In genomic region chr1:79823951-79824633, GRCm38 (mm10) we compare ENCODE assay signal across 11 mouse cellular contexts. TPM values are rescaled to one million over a fixed set of nuclear protein-coding genes. Genes with fewer than 3 reads are reported as not detected.
DNase-seq lines count a peak whose midpoint lies in the region; ATAC-seq and TF ChIP-seq lines count a peak whose summit lies in the region.
"Had no signal": no experiment of that assay in that cellular context is flagged by ENCODE, and none has a peak within 500 bp of the region (broad histone marks: within the 10 kb centered on the region; RNA-seq: fewer than 3 reads in every experiment).

No protein-coding gene starts in this region.

- no peaks in the 10 kb centered on the region for H3K36me3 ChIP-seq in liver, adult 2 months (ENCODE audit: control insufficient read depth, insufficient read depth, low read length)
- H3K36me3 ChIP-seq in liver, embryonic 12.5 days, result no peaks in the 10 kb centered on the region
- no peaks in the 10 kb centered on the region for H3K36me3 ChIP-seq in heart, embryonic 16.5 days (ENCODE audit: control insufficient read depth, insufficient read depth)
- no peaks in the 10 kb centered on the region for H3K36me3 ChIP-seq in neural tube, embryonic 14.5 days (ENCODE audit: control insufficient read depth, insufficient read depth, low read length)
- H3K36me3 ChIP-seq: forebrain, embryonic 15.5 days; liver, embryonic 13.5 days had no signal

- WGBS in liver, adult 2 months, result 70% methylated on average over 14 of the region's 14 CpGs
- 56% methylated on average over 14 of the region's 14 CpGs for WGBS in liver, embryonic 12.5 days (ENCODE audit: insufficient replicate concordance)
- WGBS in heart, embryonic 16.5 days, result 62% methylated on average over 14 of the region's 14 CpGs
- WGBS in neural tube, embryonic 14.5 days, result 60% methylated on average over 14 of the region's 14 CpGs

- H3K9ac ChIP-seq in liver, adult 2 months (ENCODE audit: low read depth, low read length), result no peak overlapping the region
- H3K9ac ChIP-seq in liver, embryonic 12.5 days, result no peak overlapping the region
- H3K9ac ChIP-seq in heart, embryonic 16.5 days (ENCODE audit: low read length), result no peak overlapping the region
- no peak overlapping the region for H3K9ac ChIP-seq in neural tube, embryonic 14.5 days (replicated peaks; ENCODE audit: low read depth, low read length)
- H3K9ac ChIP-seq: forebrain, embryonic 15.5 days; liver, embryonic 13.5 days had no signal

- no peak overlapping the region; the same call in 1 of the 2 replicates for H3K4me3 ChIP-seq in liver, adult 2 months (ENCODE audit: insufficient read depth, low read depth, low read length)
- no peak overlapping the region for H3K4me3 ChIP-seq in liver, embryonic 12.5 days
- 0 out of 2 replicates have a peak overlapping the region, but pooled peaks have one; percentile 0 for H3K4me3 ChIP-seq in heart, embryonic 16.5 days (ENCODE audit: low read length)
- H3K4me3 ChIP-seq in neural tube, embryonic 14.5 days (ENCODE audit: low read depth, low read length), result no peak overlapping the region
- H3K4me3 ChIP-seq: forebrain, embryonic 15.5 days; liver, embryonic 13.5 days had no signal

- H3K4me1 ChIP-seq in liver, adult 2 months (ENCODE audit: control insufficient read depth, insufficient read depth, low read length), result no peaks in the 10 kb centered on the region
- no peaks in the 10 kb centered on the region for H3K4me1 ChIP-seq in liver, embryonic 12.5 days
- H3K4me1 ChIP-seq in heart, embryonic 16.5 days (ENCODE audit: control insufficient read depth, insufficient read depth, low read length), result 0 out of 2 replicates have a peak, but pooled peaks cover 5% of the 10 kb centered on the region
- H3K4me1 ChIP-seq in neural tube, embryonic 14.5 days (ENCODE audit: control insufficient read depth, insufficient read depth, low read length), result no peaks in the 10 kb centered on the region
- H3K4me1 ChIP-seq: liver, embryonic 13.5 days had no signal

- no peaks in the 10 kb centered on the region for H3K79me2 ChIP-seq in liver, adult 2 months (ENCODE audit: control insufficient read depth, insufficient read depth, low read length)

- H3K27me3 ChIP-seq in liver, adult 2 months (ENCODE audit: control insufficient read depth, insufficient read depth, low read length), result no peaks in the 10 kb centered on the region
- no peaks in the 10 kb centered on the region for H3K27me3 ChIP-seq in liver, embryonic 12.5 days (replicated peaks)
- H3K27me3 ChIP-seq in heart, embryonic 16.5 days (ENCODE audit: control insufficient read depth, insufficient read depth, low read length), result no peaks in the 10 kb centered on the region
- no peaks in the 10 kb centered on the region for H3K27me3 ChIP-seq in neural tube, embryonic 14.5 days (ENCODE audit: control insufficient read depth, insufficient read depth, low read length)
- H3K27me3 ChIP-seq: forebrain, embryonic 15.5 days; liver, embryonic 13.5 days had no signal

- no peak for ATAC-seq in liver, embryonic 12.5 days
- no peak for ATAC-seq in heart, embryonic 16.5 days (replicated peaks; ENCODE audit: extremely low read depth, insufficient read depth, low FRiP score)
- no peak for ATAC-seq in neural tube, embryonic 14.5 days (ENCODE audit: low read depth)
- ATAC-seq: forebrain, embryonic 15.5 days had no signal

- H3K4me2 ChIP-seq in liver, embryonic 12.5 days, result no peak overlapping the region
- H3K4me2 ChIP-seq in heart, embryonic 16.5 days (ENCODE audit: low read depth, low read length), result peak overlapping the region; percentile 33
- H3K4me2 ChIP-seq in neural tube, embryonic 14.5 days (ENCODE audit: low read depth, low read length), result no peak overlapping the region
- H3K4me2 ChIP-seq: forebrain, embryonic 15.5 days; liver, embryonic 13.5 days had no signal

- TF ChIP-seq CTCF in liver, adult 2 months (IDR thresholded peaks at IDR 0.05; ENCODE audit: low read depth, low read length), result no peak

- TF ChIP-seq POLR2A in liver, adult 2 months (IDR thresholded peaks at IDR 0.05; ENCODE audit: extremely low read depth, insufficient read depth, low read length), result no peak

- no peak overlapping the region for H3K27ac ChIP-seq in liver, adult 2 months (replicated peaks; ENCODE audit: insufficient read depth, low read depth, low read length)
- H3K27ac ChIP-seq in liver, embryonic 12.5 days, result no peak overlapping the region
- H3K27ac ChIP-seq in heart, embryonic 16.5 days (ENCODE audit: low read length), result peak overlapping the region; percentile 28; the same call in 1 of the 2 replicates
- 0 out of 2 replicates have a peak overlapping the region, but pooled peaks have one; percentile 23 for H3K27ac ChIP-seq in neural tube, embryonic 14.5 days (ENCODE audit: low read depth, low read length)
- H3K27ac ChIP-seq: forebrain, embryonic 15.5 days; liver, embryonic 13.5 days had no signal

- H3K9me3 ChIP-seq in liver, embryonic 12.5 days (replicated peaks), result no peaks in the 10 kb centered on the region
- no peaks in the 10 kb centered on the region for H3K9me3 ChIP-seq in heart, embryonic 16.5 days (replicated peaks; ENCODE audit: control insufficient read depth, low read length)
- H3K9me3 ChIP-seq in neural tube, embryonic 14.5 days (ENCODE audit: control insufficient read depth, low read length), result no peaks in the 10 kb centered on the region
- H3K9me3 ChIP-seq: forebrain, embryonic 15.5 days; liver, embryonic 13.5 days had no signal

- DNase-seq in adrenal gland, adult 2 months, result peak; percentile 3
- DNase-seq in adrenal gland, postnatal 4 days (ENCODE audit: low spot score in 2 of 2), result no peak
- peak; percentile 57 for DNase-seq in liver, adult 2 months (ENCODE audit: extremely low read depth, low read depth, low spot score)
- DNase-seq in cerebellum, adult 9-10 months, result no peak
- DNase-seq in adrenal gland, postnatal 36 days, result no peak
- DNase-seq: adrenal gland, postnatal 14 days; liver, embryonic 13.5 days had no signal

RNA-seq across cellular contexts. Expression of gene Serpine2, which starts 36.9 kb away (rescaled TPM):
- 10 to 100 TPM; 10.2 to 25.1 TPM for total RNA-seq in adrenal gland, adult 2 months (2021)
- polyA plus RNA-seq in adrenal gland, adult 2 months (2012; rRNA removed), result 6.3 and 7.7 TPM in 2 replicates
- 10 to 100 TPM; 20.1 to 31.4 TPM for total RNA-seq in adrenal gland, postnatal 4 days (2021)
- 1.8 and 2.1 TPM in 2 replicates for total RNA-seq in liver, adult 2 months (2014; rRNA removed)
- 0.92 and 1.1 TPM in 2 replicates for polyA plus RNA-seq in liver, adult 2 months (2012; rRNA removed)
- polyA plus RNA-seq in liver, embryonic 12.5 days (2016; fragmentation: Nextera tagmentation; extraction: Ambion mirVana), result 12.6 and 14.5 TPM in 2 replicates
- 91.0 and 106 TPM in 2 replicates for polyA plus RNA-seq in heart, embryonic 16.5 days (2015; fragmentation: Nextera tagmentation; extraction: Ambion mirVana)
- polyA plus RNA-seq in neural tube, embryonic 14.5 days (2014; fragmentation: Nextera tagmentation; extraction: Ambion mirVana), result 342 and 406 TPM in 2 replicates
- total RNA-seq in adrenal gland, postnatal 36 days (2021), result 10 to 100 TPM in 1 of 2 experiments, 1 to 10 TPM in 1; 9.2 to 16.0 TPM

RNA-seq across cellular contexts. Expression of gene Wdfy1, which starts 48.1 kb away (rescaled TPM):
- 10 to 100 TPM; 42.6 to 43.5 TPM for total RNA-seq in adrenal gland, adult 2 months (2021)
- 39.0 and 48.4 TPM in 2 replicates for polyA plus RNA-seq in adrenal gland, adult 2 months (2012; rRNA removed)
- total RNA-seq in adrenal gland, postnatal 4 days (2021), result 10 to 100 TPM; 46.4 TPM
- total RNA-seq in liver, adult 2 months (2014; rRNA removed), result 31.0 and 31.8 TPM in 2 replicates
- 17.3 and 19.8 TPM in 2 replicates for polyA plus RNA-seq in liver, adult 2 months (2012; rRNA removed)
- 16.2 and 16.5 TPM in 2 replicates for polyA plus RNA-seq in liver, embryonic 12.5 days (2016; fragmentation: Nextera tagmentation; extraction: Ambion mirVana)
- polyA plus RNA-seq in heart, embryonic 16.5 days (2015; fragmentation: Nextera tagmentation; extraction: Ambion mirVana), result 30.0 and 38.5 TPM in 2 replicates
- 109 and 112 TPM in 2 replicates for polyA plus RNA-seq in neural tube, embryonic 14.5 days (2014; fragmentation: Nextera tagmentation; extraction: Ambion mirVana)
- 10 to 100 TPM; 44.9 to 49.9 TPM for total RNA-seq in adrenal gland, postnatal 36 days (2021)

RNA-seq across cellular contexts. Expression of gene Mrpl44, which starts 48.3 kb away (rescaled TPM):
- total RNA-seq in adrenal gland, adult 2 months (2021), result 10 to 100 TPM; 40.7 to 58.3 TPM
- 14.1 and 20.7 TPM in 2 replicates for polyA plus RNA-seq in adrenal gland, adult 2 months (2012; rRNA removed)
- total RNA-seq in adrenal gland, postnatal 4 days (2021), result 10 to 100 TPM; 59.6 to 65.1 TPM
- total RNA-seq in liver, adult 2 months (2014; rRNA removed), result 22.7 and 23.0 TPM in 2 replicates
- 8.0 and 9.2 TPM in 2 replicates for polyA plus RNA-seq in liver, adult 2 months (2012; rRNA removed)
- polyA plus RNA-seq in liver, embryonic 12.5 days (2016; fragmentation: Nextera tagmentation; extraction: Ambion mirVana), result 35.0 and 35.4 TPM in 2 replicates
- 52.8 and 57.5 TPM in 2 replicates for polyA plus RNA-seq in heart, embryonic 16.5 days (2015; fragmentation: Nextera tagmentation; extraction: Ambion mirVana)
- 36.5 and 42.1 TPM in 2 replicates for polyA plus RNA-seq in neural tube, embryonic 14.5 days (2014; fragmentation: Nextera tagmentation; extraction: Ambion mirVana)
- 10 to 100 TPM; 50.2 to 60.1 TPM for total RNA-seq in adrenal gland, postnatal 36 days (2021)

Comparison
In these comparisons a context has a peak if more than half of its experiments do, and no peak if none do; other contexts are left out.
1. DNase-seq: peak in adrenal gland, adult 2 months (single experiment) and liver, adult 2 months (single experiment); none in adrenal gland, postnatal 4 days (0 of 2), cerebellum, adult 9-10 months (single experiment) and adrenal gland, postnatal 36 days (0 of 2).
2. H3K27ac ChIP-seq: peak in heart, embryonic 16.5 days (single experiment) and neural tube, embryonic 14.5 days (single experiment); none in liver, adult 2 months (single experiment) and liver, embryonic 12.5 days (single experiment).